Mouse (Mus musculus): Measurements from ENCODE around the gene Mta3. TPM values are rescaled to one million over a fixed set of nuclear protein-coding genes. Genes with fewer than 3 reads are reported as not detected.

Mta3 gene
- polyA plus RNA-seq, 1 experiment from 2014 or later = 30.0 TPM

- H3K9me3 ChIP-seq (ENCODE audit: control insufficient read depth, low read length) = no peaks in the 10 kb centered on the region
- 0 out of 2 replicates have a peak, but pooled peaks cover 9% of the 10 kb centered on the region for H3K36me3 ChIP-seq (ENCODE audit: control insufficient read depth, insufficient read depth, low read length)
- H3K4me2 ChIP-seq (ENCODE audit: low read length) = no peak overlapping the region
- H3K27ac ChIP-seq (replicated peaks; ENCODE audit: low read depth, low read length) = no peak overlapping the region
- H3K4me1 ChIP-seq (ENCODE audit: control insufficient read depth, insufficient read depth, low read length) = no peaks in the 10 kb centered on the region
- 86% methylated on average over 9 of the region's 9 CpGs for WGBS
- DNase-seq = no peak
- ATAC-seq (ENCODE audit: low FRiP score, low TSS enrichment) = no peak
- H3K27me3 ChIP-seq (ENCODE audit: control insufficient read depth, insufficient read depth, low read length) = no peaks in the 10 kb centered on the region
- no peak overlapping the region for H3K4me3 ChIP-seq (replicated peaks; ENCODE audit: low read depth, low read length)
- H3K9ac ChIP-seq (replicated peaks; ENCODE audit: low read length) = no peak overlapping the region
These were observed 99.1 kb downstream of the Mta3 start for GRCm38 (mm10) chr17:83805078-83805477.

DNA sequence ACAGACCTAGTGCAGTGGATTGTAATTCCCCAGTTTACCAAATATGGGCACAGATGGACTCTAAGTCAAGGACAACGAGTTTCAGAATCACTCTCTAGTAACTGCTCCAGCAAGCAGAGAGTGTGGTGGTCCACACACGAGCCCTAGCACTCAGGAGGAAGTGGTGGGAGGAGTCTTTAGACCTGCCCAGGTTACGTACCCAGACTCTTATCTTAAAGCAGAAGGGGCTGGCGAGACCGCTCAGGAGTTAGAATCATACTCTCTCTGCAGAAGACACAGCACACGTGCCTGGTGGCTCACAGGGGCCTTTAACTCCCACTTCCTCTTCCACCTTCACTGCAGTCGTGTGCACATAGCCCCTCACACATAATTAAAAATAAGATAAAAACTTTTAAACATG is 101.4 kb downstream of the Mta3 start:
- no peaks in the 10 kb centered on the region for H3K4me1 ChIP-seq (ENCODE audit: control insufficient read depth, insufficient read depth, low read length)
- no peak overlapping the region for H3K27ac ChIP-seq (replicated peaks; ENCODE audit: low read depth, low read length)
- H3K36me3 ChIP-seq (ENCODE audit: control insufficient read depth, insufficient read depth, low read length) = 0 out of 2 replicates have a peak, but pooled peaks cover 9% of the 10 kb centered on the region
- H3K4me3 ChIP-seq (replicated peaks; ENCODE audit: low read depth, low read length) = no peak overlapping the region
- no peak for ATAC-seq (ENCODE audit: low FRiP score, low TSS enrichment)
- H3K9ac ChIP-seq (replicated peaks; ENCODE audit: low read length) = no peak overlapping the region
- no peak overlapping the region for H3K4me2 ChIP-seq (ENCODE audit: low read length)
- no peaks in the 10 kb centered on the region for H3K9me3 ChIP-seq (ENCODE audit: control insufficient read depth, low read length)
- no peaks in the 10 kb centered on the region for H3K27me3 ChIP-seq (ENCODE audit: control insufficient read depth, insufficient read depth, low read length)
- no peak for DNase-seq
- WGBS = 86% methylated on average over 7 of the region's 7 CpGs

DNA sequence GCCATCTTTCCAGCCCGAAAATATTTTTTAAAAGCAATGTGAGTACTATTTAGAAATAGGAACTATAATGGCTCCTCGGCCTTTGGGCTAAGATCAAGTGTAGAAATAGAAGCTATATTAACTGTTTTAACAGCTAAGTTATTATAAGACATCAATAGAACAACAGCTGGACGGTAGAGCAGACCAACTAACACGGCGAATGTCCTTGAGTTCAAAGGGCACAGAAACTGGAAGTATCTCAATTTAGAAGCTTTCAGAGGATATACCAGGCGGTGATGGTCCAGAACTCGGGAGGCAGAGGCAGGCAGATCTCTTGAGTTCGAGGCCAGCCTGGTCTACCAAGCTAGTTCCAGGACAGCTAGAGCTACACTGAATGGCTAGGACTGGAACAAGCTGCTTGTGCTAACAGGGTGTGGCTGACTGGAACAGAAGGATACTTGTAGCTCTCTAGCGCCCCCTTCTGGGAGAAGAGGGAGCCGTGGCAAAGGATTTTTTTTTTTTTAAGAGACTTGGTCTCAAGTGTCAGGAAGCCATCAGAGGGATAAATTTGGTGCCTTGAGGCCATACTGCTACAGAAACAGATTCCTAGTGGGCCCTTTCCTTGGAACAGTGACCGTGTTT is 101.9 kb downstream of the Mta3 start:
- WGBS = 75% methylated on average over 11 of the region's 11 CpGs

DNA sequence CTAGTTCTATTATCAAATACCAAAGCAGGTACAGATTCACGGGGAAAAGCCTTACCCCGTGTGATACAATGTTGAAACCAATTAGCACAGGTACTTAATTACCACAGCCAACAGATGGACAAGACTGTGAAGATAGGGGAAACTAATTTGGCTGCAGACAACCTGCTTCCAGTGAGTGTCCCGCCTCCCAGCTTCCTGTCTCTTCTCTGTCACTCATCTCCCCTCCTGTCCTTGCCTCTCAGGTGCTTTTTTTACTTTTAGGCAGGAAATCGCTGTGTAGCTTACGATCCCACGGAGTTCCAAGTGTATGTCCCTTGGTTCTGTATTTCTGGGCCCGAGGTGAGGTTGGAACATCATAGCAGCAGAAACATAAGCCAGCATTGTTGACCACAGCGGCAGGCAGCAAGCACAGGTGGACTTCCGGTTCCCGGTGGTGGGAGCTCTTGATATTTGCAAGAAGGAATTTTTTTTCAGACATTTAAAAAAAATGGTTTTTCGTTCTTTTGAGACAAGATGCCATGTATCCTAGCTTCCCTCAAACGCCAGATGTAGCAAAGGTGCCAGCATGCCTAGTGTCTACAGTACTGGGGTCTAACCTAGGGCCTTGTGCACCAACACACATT is 102.6 kb downstream of the Mta3 start:
- H3K27ac ChIP-seq (replicated peaks; ENCODE audit: low read depth, low read length) = no peak overlapping the region
- no peaks in the 10 kb centered on the region for H3K9me3 ChIP-seq (ENCODE audit: control insufficient read depth, low read length)
- DNase-seq = no peak
- 0 out of 2 replicates have a peak, but pooled peaks cover 9% of the 10 kb centered on the region for H3K36me3 ChIP-seq (ENCODE audit: control insufficient read depth, insufficient read depth, low read length)
- 93% methylated on average over 12 of the region's 12 CpGs for WGBS
- ATAC-seq (ENCODE audit: low FRiP score, low TSS enrichment) = no peak
- H3K4me3 ChIP-seq (replicated peaks; ENCODE audit: low read depth, low read length) = no peak overlapping the region
- no peak overlapping the region for H3K4me2 ChIP-seq (ENCODE audit: low read length)
- no peaks in the 10 kb centered on the region for H3K27me3 ChIP-seq (ENCODE audit: control insufficient read depth, insufficient read depth, low read length)
- H3K9ac ChIP-seq (replicated peaks; ENCODE audit: low read length) = no peak overlapping the region
- no peaks in the 10 kb centered on the region for H3K4me1 ChIP-seq (ENCODE audit: control insufficient read depth, insufficient read depth, low read length)

More for the DNA sequence above, 101.9 kb downstream of the Mta3 start:
- Histone ChIP-seq H3K4me1 (ENCODE audit: control insufficient read depth, insufficient read depth, low read length) (no peaks in the 10 kb centered on the region), H3K4me2 (ENCODE audit: low read length) (no peak overlapping the region), H3K36me3 (ENCODE audit: control insufficient read depth, insufficient read depth, low read length) (0 out of 2 replicates have a peak, but pooled peaks cover 9% of the 10 kb centered on the region), H3K9ac (replicated peaks; ENCODE audit: low read length) (no peak overlapping the region), H3K27me3 (ENCODE audit: control insufficient read depth, insufficient read depth, low read length) (no peaks in the 10 kb centered on the region), H3K9me3 (ENCODE audit: control insufficient read depth, low read length) (no peaks in the 10 kb centered on the region), H3K27ac (replicated peaks; ENCODE audit: low read depth, low read length) (no peak overlapping the region), H3K4me3 (replicated peaks; ENCODE audit: low read depth, low read length) (no peak overlapping the region)
- peak; percentile 68 for DNase-seq
- no peak for ATAC-seq (ENCODE audit: low FRiP score, low TSS enrichment)

GRCm38 (mm10) chr17:83809197-83809829 is 103.3 kb downstream of the Mta3 start:
- H3K27me3 ChIP-seq (ENCODE audit: control insufficient read depth, insufficient read depth, low read length) = no peaks in the 10 kb centered on the region
- H3K4me3 ChIP-seq (replicated peaks; ENCODE audit: low read depth, low read length) = no peak overlapping the region
- H3K36me3 ChIP-seq (ENCODE audit: control insufficient read depth, insufficient read depth, low read length) = 0 out of 2 replicates have a peak, but pooled peaks cover 9% of the 10 kb centered on the region
- H3K4me1 ChIP-seq (ENCODE audit: control insufficient read depth, insufficient read depth, low read length) = no peaks in the 10 kb centered on the region
- ATAC-seq (ENCODE audit: low FRiP score, low TSS enrichment) (no peak), DNase-seq (no peak)
- H3K27ac ChIP-seq (replicated peaks; ENCODE audit: low read depth, low read length) = no peak overlapping the region
- WGBS = 90% methylated on average over 17 of the region's 17 CpGs
- no peaks in the 10 kb centered on the region for H3K9me3 ChIP-seq (ENCODE audit: control insufficient read depth, low read length)
- no peak overlapping the region for H3K9ac ChIP-seq (replicated peaks; ENCODE audit: low read length)
- no peak overlapping the region for H3K4me2 ChIP-seq (ENCODE audit: low read length)

DNA sequence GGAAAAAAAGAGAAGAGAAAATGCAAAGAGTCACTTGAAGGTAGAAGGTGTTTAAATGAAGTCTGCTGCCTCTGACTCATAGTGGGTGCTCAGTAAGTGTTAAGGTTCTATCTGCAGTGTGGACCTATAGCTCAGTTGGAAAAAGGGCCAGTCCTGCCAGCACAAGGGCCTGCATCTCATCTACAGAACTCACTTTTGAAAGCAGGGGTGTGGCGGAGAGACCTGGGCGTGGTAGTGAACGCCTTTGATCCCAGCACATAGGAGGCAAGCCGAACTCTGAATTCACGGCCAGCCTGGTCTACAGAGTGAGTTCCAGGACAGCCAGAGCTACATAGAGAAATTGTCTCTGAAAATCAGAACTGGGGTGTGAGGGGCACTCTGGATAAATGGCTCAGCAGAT is 104.3 kb downstream of the Mta3 start:
- H3K4me1 ChIP-seq (ENCODE audit: control insufficient read depth, insufficient read depth, low read length) = no peaks in the 10 kb centered on the region
- H3K36me3 ChIP-seq (ENCODE audit: control insufficient read depth, insufficient read depth, low read length) = 0 out of 2 replicates have a peak, but pooled peaks cover 9% of the 10 kb centered on the region
- DNase-seq (no peak), ATAC-seq (ENCODE audit: low FRiP score, low TSS enrichment) (no peak)
- H3K9me3 ChIP-seq (ENCODE audit: control insufficient read depth, low read length) = no peaks in the 10 kb centered on the region
- no peaks in the 10 kb centered on the region for H3K27me3 ChIP-seq (ENCODE audit: control insufficient read depth, insufficient read depth, low read length)
- H3K4me3 ChIP-seq (replicated peaks; ENCODE audit: low read depth, low read length) = no peak overlapping the region
- H3K27ac ChIP-seq (replicated peaks; ENCODE audit: low read depth, low read length) = no peak overlapping the region
- WGBS = 92% methylated on average over 5 of the region's 5 CpGs
- no peak overlapping the region for H3K9ac ChIP-seq (replicated peaks; ENCODE audit: low read length)
- no peak overlapping the region for H3K4me2 ChIP-seq (ENCODE audit: low read length)

- DNase-seq (no peak), ATAC-seq (ENCODE audit: low FRiP score, low TSS enrichment) (no peak)
- Histone ChIP-seq H3K27me3 (ENCODE audit: control insufficient read depth, insufficient read depth, low read length) (no peaks in the 10 kb centered on the region), H3K36me3 (ENCODE audit: control insufficient read depth, insufficient read depth, low read length) (0 out of 2 replicates have a peak, but pooled peaks cover 5% of the 10 kb centered on the region), H3K4me2 (ENCODE audit: low read length) (no peak overlapping the region), H3K27ac (replicated peaks; ENCODE audit: low read depth, low read length) (no peak overlapping the region), H3K4me1 (ENCODE audit: control insufficient read depth, insufficient read depth, low read length) (no peaks in the 10 kb centered on the region), H3K9ac (replicated peaks; ENCODE audit: low read length) (no peak overlapping the region), H3K9me3 (ENCODE audit: control insufficient read depth, low read length) (no peaks in the 10 kb centered on the region), H3K4me3 (replicated peaks; ENCODE audit: low read depth, low read length) (no peak overlapping the region)
- 91% methylated on average over 17 of the region's 17 CpGs for WGBS
These were observed 106.4 kb downstream of the Mta3 start for GRCm38 (mm10) chr17:83812200-83812944.

GRCm38 (mm10) chr17:83813050-83813449 is 107.1 kb downstream of the Mta3 start:
- Histone ChIP-seq H3K9me3 (ENCODE audit: control insufficient read depth, low read length) (no peaks in the 10 kb centered on the region), H3K9ac (replicated peaks; ENCODE audit: low read length) (no peak overlapping the region), H3K4me2 (ENCODE audit: low read length) (no peak overlapping the region), H3K27me3 (ENCODE audit: control insufficient read depth, insufficient read depth, low read length) (no peaks in the 10 kb centered on the region), H3K36me3 (ENCODE audit: control insufficient read depth, insufficient read depth, low read length) (0 out of 2 replicates have a peak, but pooled peaks cover 5% of the 10 kb centered on the region), H3K27ac (replicated peaks; ENCODE audit: low read depth, low read length) (no peak overlapping the region), H3K4me3 (replicated peaks; ENCODE audit: low read depth, low read length) (no peak overlapping the region), H3K4me1 (ENCODE audit: control insufficient read depth, insufficient read depth, low read length) (no peaks in the 10 kb centered on the region)
- ATAC-seq (ENCODE audit: low FRiP score, low TSS enrichment) (no peak), DNase-seq (no peak)
- 96% methylated on average over 4 of the region's 4 CpGs for WGBS
